Comparison of ENCODE assay signal across 14 mouse cellular contexts in the genomic region with DNA sequence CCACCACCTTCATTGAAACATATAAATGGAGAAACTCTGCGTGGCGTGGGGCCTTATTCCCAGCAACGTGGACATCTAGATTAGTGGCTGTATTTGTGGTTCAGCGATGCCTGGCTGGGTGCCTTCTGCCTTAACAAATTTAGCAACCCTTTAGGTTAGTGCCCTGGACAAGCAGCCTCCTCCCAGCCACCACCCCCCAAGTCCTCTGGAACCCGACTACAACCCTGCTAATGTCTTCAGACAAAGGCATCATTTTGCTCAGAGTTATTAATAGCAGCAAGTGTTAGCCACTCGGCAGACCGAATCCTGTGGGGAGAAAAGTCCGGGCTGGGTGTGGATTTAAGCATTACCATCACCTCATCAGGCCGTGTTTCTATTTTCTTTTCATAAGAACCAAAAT. TPM values are rescaled to one million over a fixed set of nuclear protein-coding genes. Genes with fewer than 3 reads are reported as not detected.
DNase-seq lines count a peak whose midpoint lies in the region; ATAC-seq and TF ChIP-seq lines count a peak whose summit lies in the region.
"Had no signal": no experiment of that assay in that cellular context is flagged by ENCODE, and none has a peak within 500 bp of the region (broad histone marks: within the 10 kb centered on the region; RNA-seq: fewer than 3 reads in every experiment).

No protein-coding gene starts in this region.

- no peak for TF ChIP-seq POLR2A in limb, embryonic 14.5 days (IDR thresholded peaks at IDR 0.05; ENCODE audit: borderline replicate concordance, extremely low read depth, insufficient read depth, insufficient read length)

- H3K4me2 ChIP-seq in limb, embryonic 14.5 days (replicated peaks; ENCODE audit: low read depth, low read length, severe bottlenecking) = no peak overlapping the region
- H3K4me2 ChIP-seq: hindbrain, embryonic 13.5 days; lung, embryonic 15.5 days; neural tube, embryonic 13.5 days had no signal

- peak; percentile 62 for ATAC-seq in limb, embryonic 14.5 days (ENCODE audit: low FRiP score, low read depth)

- WGBS in heart, embryonic 10.5 days = 39% methylated on average over 9 of the region's 9 CpGs
- WGBS in limb, embryonic 14.5 days = 59% methylated on average over 9 of the region's 9 CpGs

- no peaks in the 10 kb centered on the region for H3K36me3 ChIP-seq in heart, embryonic 10.5 days
- no peaks in the 10 kb centered on the region for H3K36me3 ChIP-seq in limb, embryonic 14.5 days (ENCODE audit: control insufficient read depth, insufficient read depth, low read length)
- H3K36me3 ChIP-seq: forebrain, embryonic 10.5 days; hindbrain, embryonic 13.5 days; lung, embryonic 15.5 days; neural tube, embryonic 13.5 days had no signal

- peaks cover 19% of the 10 kb centered on the region; the same call in 1 of the 2 replicates for H3K4me1 ChIP-seq in heart, embryonic 10.5 days
- peaks cover 3% of the 10 kb centered on the region; the same call in 1 of the 2 replicates for H3K4me1 ChIP-seq in limb, embryonic 14.5 days (ENCODE audit: control insufficient read depth, insufficient read depth, low read length)
- H3K4me1 ChIP-seq: forebrain, embryonic 10.5 days; hindbrain, embryonic 13.5 days; lung, embryonic 15.5 days; neural tube, embryonic 13.5 days had no signal

- H3K4me3 ChIP-seq in heart, embryonic 10.5 days = no peak overlapping the region
- no peak overlapping the region for H3K4me3 ChIP-seq in limb, embryonic 14.5 days (replicated peaks; ENCODE audit: low read length)
- H3K4me3 ChIP-seq: forebrain, embryonic 10.5 days; hindbrain, embryonic 13.5 days; lung, embryonic 15.5 days; neural tube, embryonic 13.5 days had no signal

- H3K9me3 ChIP-seq in heart, embryonic 10.5 days = no peaks in the 10 kb centered on the region
- no peaks in the 10 kb centered on the region for H3K9me3 ChIP-seq in limb, embryonic 14.5 days (ENCODE audit: control insufficient read depth, low read length)
- H3K9me3 ChIP-seq: forebrain, embryonic 10.5 days; hindbrain, embryonic 13.5 days; lung, embryonic 15.5 days; neural tube, embryonic 13.5 days had no signal

- no peak overlapping the region for H3K9ac ChIP-seq in limb, embryonic 14.5 days (ENCODE audit: low read depth, low read length, severe bottlenecking)
- H3K9ac ChIP-seq: hindbrain, embryonic 13.5 days; lung, embryonic 15.5 days; neural tube, embryonic 13.5 days had no signal

- H3K27ac ChIP-seq in heart, embryonic 10.5 days = peak overlapping the region; percentile 67
- no peak overlapping the region for H3K27ac ChIP-seq in limb, embryonic 14.5 days (replicated peaks; ENCODE audit: low read depth, low read length)
- H3K27ac ChIP-seq: forebrain, embryonic 10.5 days; hindbrain, embryonic 13.5 days; lung, embryonic 15.5 days; neural tube, embryonic 13.5 days had no signal

- DNase-seq in kidney, postnatal 10 days = peak; percentile 10
- DNase-seq in kidney, postnatal 4 days = no peak
- DNase-seq in brain, adult 2 months (ENCODE audit: low read depth, low spot score) = peak; percentile 29
- peak; percentile 77 for DNase-seq in heart, embryonic 10.5 days (ENCODE audit: low spot score)
- peak; percentile 36 for DNase-seq in limb, embryonic 14.5 days (ENCODE audit: low spot score)
- no peak for DNase-seq in thymus, postnatal 4 days
- no peak for DNase-seq in ovary, postnatal 36 days (ENCODE audit: low spot score)
- DNase-seq: cerebellum, adult 2 months; kidney, adult 18-20 months; midbrain, embryonic 14.5 days had no signal

- H3K27me3 ChIP-seq in heart, embryonic 10.5 days (ENCODE audit: insufficient read depth, poor library complexity, severe bottlenecking) = no peaks in the 10 kb centered on the region
- H3K27me3 ChIP-seq in limb, embryonic 14.5 days (ENCODE audit: control insufficient read depth, insufficient read depth, low read length) = no peaks in the 10 kb centered on the region
- H3K27me3 ChIP-seq: hindbrain, embryonic 13.5 days; lung, embryonic 15.5 days had no signal

RNA-seq across cellular contexts. Expression of a gene that starts 59.8 kb away (rescaled TPM):
- 8.1 and 8.9 TPM in 2 replicates for polyA plus RNA-seq in heart, embryonic 10.5 days (2016; fragmentation: Nextera tagmentation; extraction: Ambion mirVana)
- polyA plus RNA-seq in limb, embryonic 14.5 days (2012; rRNA removed) = 13.9 and 17.2 TPM in 2 replicates
- polyA plus RNA-seq in limb, embryonic 14.5 days (2014; fragmentation: Nextera tagmentation; extraction: Ambion mirVana) = 10.5 and 10.8 TPM in 2 replicates

Comparison
In these comparisons a context has a peak if more than half of its experiments do, and no peak if none do; other contexts are left out.
1. DNase-seq: peak in kidney, postnatal 10 days (single experiment), brain, adult 2 months (single experiment), heart, embryonic 10.5 days (single experiment) and limb, embryonic 14.5 days (single experiment); none in kidney, postnatal 4 days (0 of 2), thymus, postnatal 4 days (single experiment) and ovary, postnatal 36 days (single experiment).